Mouse (Mus musculus): ENCODE measurements around the gene Sec16b.
A peak's percentile ranks its signal among the peaks of the same experiment; 100 is the strongest.

Sec16b gene

DNA sequence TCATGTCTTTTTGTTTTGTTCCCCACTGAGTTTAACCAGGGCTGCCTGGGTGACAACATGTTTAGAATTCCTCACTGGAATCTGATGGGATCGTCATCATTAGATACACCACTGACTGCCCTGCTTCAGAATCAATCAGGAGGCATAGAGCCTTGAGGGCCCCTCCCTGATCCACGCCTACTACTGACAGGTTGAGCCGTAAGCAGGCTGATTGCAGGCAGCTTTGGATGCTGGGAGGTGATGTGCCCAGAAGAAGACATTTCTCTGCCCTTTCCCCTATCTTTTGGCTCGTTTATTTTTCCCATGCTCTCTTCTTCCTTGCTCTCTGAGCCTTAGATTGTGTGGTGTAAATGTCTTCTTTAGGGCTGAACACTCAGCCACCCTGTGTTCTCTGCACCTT lies 7.8 kb downstream of the Sec16b start:
- DNase-seq, result no peak

DNA sequence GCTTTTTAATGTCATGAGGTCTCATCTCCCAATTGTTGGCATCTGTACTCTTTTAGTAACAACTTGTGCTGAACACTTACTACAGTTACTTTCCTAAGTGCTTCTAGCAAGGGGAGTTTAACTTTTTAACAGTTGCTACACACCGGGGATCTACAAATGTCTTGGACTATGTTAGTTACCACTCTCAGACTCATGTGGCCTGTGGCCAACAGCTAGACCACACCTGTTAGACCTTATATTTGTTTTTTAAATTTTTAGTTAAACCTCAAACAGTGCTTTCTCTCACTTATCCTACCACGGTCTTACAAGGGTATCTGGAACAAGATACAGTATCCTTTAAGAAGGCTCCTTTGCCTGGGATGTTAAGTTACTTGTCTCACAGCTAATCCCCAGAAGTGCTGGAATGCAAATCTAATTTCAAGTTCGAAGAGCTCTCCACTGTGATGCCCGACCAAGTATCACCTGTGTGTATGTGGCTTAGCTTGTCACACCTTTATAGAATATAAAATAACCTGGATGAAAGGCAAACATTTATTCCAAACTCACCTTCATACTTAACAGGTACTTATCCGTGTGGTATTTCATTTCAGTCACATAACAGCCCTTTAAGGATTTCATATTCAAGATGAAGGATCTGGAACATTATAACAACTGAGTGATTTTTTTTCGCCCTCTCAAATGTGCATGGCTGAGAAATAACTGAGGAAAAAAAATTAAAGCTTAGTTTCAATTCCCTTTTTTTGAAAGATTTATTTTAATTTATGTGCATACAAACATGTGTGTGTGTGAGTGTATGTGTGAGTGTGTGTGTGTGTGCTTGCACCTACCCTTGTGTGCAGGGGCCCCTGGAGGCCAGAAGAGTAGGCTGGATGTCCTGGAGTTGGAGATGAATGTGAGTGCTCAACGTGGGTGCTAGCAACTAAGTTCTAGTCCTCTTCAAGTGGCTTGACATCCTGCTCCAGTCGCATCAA lies 10.6 kb downstream of the Sec16b start:
- no peak for DNase-seq

DNA sequence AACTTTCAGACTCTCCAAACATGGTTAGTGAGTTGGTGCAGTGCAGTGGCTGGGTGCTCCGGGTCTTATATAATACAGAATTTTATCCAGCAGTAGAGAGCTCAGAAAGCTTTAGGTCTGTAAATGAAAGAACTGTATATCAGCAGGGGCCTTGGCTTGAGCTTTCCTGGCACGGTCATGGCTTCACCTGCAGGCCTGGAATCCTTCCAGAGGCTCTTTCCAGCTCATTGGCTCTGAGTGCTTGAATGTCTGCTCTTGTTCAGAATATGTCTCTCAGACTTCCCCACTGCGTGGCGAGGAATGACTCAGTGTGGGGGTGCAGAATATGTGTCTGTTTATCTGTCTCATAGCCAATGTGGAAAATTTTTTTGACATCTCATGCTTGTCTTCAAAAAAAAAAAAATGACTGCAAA lies 11.6 kb downstream of the Sec16b start:
- DNase-seq, result no peak

DNA sequence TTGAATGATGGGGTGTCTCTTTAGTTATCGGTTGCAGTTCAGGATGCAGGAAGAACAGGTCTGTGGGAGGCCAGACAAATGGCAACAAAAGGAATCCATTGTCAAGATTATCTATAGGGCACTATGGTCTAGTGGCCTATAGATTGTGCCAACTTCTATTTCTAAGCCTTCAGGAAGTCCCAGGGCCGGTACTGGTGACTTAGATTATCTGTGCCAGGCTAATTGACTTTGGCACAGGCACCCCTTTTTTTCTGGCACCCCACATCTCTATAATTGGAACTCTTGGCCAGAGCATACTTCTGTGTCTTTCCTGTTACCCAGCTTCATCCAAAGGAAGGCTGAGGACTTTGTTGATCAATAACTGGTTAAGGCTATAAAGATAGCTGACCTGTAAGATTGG lies 12.9 kb downstream of the Sec16b start:
- no peak for DNase-seq

DNA sequence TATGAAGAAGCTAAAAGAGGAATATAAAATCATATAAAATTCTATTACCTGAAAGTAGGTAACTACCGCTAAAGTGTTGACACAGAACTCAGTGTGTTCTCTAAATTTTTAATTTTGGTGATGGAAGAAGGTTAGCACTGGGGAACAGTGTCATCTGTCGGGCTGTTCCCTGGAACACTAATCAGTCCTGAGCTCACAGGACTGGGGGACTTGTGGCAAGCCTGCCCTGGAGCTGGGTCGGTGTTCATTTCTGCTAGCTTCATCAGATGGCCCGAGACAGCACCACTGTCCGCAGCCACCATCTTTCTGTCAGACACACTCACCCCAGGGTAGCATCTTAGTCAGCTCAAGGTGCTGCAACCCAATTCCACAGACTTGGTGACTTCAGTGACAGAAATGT lies 15.8 kb downstream of the Sec16b start:
- DNase-seq, result no peak

DNA sequence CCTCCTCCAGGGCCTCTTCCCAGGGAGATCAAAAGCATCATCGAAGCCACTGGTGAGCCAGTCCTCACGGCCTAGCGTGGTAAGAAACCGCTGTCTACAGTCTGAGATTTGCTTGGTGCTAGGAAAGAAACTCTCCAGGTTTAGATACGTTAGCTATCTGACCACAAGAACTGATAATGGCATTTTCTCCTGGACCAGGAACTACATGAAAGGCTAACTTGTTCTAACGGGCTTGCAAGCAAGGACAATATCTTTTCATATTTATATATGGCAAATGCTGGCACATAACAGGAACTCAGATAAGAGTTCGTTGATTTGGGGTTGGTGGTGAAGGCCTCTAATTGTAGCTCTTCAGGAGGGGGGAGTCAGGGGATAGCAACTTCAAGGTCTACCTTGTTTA lies 18.2 kb downstream of the Sec16b start:
- no peak for DNase-seq

DNA sequence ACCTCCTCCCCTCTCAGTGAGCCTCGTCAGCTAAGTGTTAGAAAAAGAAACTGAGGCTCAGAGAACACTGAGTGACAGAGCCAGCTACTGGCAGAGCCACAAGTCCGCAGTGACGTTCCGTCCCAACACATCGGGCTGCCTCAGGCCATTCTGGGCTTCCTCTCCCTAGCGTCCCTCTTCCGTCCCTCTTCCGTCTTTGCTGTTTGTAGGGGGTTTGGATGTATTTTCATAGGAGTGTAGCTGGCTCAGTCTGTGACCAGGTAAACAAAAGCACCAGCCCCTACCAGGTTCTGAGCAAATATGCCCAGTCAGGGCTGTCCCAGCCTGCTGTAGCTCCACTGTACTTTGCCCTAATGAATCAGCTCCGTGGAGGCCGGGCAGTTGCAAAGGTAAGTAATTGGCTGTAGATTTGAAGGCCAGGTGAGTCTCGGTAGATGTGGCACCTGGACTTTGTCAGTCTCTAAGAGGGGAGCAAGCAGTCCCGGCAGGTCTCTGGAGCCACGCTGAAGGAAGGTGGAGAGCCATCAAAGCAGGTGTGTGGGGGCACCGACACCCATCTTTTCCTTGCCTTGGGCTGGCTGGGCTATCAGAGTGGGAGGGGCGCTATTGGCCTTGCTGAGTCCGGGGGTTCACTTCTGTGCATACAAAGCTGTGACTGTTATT lies 19.3 kb downstream of the Sec16b start:
- no peak for DNase-seq

DNA sequence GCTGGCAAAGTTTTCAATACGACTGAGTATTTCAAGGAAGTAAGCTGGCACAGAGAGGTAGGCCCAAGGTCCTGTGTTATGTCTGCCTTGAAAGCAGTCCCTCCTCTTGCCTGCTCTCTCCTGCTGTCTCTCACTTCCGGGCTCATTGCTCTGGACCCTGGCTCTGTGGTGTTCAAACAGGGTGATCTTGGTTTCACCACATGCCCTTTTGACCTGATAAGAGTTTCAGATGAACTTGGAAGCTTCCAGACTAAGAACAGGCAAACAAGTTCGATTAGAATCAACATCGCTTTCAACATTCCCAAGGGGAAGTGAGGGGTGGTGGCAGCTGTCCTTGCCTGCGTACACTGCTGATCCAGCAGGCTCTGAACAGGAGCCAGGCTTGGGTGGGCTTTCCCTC lies 20.1 kb downstream of the Sec16b start:
- DNase-seq, result no peak

DNA sequence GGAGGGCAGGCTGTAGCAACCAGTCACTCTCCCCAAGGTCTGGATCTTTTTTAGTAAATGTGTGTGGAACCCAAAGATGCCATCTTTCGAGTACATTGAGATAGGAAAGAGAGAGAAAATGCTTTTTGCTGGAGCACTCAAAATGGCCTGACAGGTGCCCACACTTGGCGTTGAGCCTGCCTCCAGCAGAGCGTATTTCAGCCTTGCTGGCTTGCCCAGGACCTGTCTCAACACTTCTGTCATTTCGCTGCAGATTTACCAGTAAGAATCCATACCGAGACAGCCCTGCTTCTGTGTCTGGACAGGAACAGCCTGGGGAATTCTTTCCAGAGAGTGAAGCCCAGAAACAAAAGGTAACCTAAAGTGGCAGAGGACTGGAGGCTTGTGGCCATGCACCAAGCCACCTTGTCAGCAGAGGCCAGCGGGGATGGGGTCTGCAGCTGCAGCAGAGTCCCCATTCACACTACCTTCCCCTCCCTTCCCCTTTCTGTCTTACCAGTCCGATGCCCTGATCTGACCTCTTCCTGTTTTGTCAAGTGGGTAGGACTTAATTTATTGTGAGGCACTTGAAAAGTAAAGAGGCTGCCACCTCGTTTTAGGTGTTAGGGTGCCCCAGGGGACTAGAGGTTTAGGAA lies 26.4 kb downstream of the Sec16b start:
- DNase-seq, result no peak

DNA sequence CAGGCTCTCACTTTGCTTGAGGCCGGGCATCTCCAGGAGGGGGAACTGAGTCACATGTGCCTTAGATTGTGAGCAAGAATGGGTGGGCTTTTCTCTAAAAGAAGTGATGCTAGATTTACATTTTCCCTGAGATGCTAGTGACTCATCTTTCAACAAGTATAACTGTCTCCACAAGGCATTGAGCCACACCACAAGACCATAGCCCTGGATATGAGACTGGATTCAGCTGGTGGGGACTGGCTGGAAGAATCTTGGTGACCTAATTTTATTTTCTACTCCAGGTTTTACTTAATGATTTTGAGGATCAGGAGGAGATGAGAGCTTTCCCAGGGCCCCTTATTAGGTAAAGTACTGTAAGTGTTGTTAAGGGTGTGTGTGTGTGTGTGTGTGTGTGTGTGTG lies 29.0 kb downstream of the Sec16b start:
- no peak for DNase-seq

DNA sequence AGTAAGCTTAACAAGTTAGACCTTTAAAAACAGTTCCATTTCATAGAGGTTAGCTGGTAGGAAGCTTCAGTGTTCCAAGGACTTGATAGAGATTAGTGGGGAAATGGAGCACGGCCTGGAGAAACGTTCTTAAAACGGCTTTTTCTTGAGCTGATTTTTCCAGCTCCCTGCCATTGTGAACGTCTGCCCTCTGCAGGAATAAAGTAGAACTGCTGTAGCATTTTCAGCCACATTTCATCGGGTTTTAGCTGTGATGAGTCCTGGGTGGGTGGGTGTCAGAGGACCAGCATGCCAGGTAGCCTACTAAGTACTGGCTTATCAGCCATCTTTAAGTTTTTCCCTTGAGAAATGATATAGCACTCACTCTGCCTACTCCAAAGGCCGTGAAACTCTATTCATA lies 29.9 kb downstream of the Sec16b start:
- DNase-seq, result peak; percentile 80

DNA sequence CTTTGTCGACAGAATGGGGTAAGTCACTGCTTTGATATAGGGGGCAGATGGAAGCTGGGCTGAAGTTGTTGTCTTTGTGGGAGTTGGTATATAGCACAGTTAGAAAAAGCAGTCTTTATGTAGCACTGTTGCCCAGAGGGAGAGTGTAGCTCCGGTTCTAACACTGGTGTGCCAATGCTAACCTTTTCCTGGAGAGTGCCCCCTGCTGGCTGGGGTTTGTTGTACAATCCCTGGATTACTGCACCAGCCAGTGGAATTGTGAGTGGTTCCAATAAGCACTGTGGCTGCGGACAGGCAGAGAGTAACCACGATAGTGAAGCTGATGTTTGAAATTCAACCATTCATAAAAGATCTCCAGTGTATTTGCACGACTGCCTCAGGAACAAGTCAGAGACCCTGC lies 31.1 kb downstream of the Sec16b start:
- DNase-seq, result no peak

DNA sequence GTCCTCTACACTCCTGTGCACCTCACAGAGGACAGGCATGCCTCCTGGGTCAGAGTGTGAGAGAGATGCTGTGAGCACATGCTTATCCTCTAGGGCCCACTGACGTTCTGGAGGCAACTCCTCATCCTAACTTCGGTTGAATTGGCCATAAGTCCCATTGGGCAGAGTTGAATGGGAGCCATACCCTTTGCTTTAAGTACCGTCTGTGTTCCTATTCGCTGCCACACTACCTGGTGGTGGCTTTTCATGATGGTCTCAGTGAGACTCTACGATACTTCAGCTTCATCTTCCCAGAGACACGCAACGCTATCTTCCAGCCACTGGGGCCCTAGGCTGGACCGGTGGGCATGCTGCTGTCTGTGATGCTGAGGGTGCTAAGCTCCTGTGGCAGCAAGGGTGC lies 38.5 kb downstream of the Sec16b start:
- no peak for DNase-seq

DNA sequence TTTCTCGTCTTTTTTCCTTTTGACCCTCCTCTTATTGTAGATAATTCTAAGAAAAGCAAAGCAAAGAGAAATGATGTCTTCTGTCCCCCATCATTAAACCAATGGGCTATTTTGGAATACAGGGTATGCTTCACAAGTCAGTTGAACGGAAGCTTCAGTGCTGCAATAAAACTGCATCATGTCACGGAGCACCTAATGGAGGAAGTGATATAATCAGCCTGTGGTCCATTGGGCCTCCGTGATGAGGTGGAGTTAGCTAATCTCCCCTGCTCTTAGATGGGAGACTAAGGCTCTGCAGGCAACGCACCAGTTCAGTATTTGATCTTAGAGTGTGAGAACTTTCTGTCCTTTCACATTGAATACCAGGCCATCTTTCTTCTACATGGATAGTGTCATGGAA lies 41.1 kb downstream of the Sec16b start:
- no peak for DNase-seq

DNA sequence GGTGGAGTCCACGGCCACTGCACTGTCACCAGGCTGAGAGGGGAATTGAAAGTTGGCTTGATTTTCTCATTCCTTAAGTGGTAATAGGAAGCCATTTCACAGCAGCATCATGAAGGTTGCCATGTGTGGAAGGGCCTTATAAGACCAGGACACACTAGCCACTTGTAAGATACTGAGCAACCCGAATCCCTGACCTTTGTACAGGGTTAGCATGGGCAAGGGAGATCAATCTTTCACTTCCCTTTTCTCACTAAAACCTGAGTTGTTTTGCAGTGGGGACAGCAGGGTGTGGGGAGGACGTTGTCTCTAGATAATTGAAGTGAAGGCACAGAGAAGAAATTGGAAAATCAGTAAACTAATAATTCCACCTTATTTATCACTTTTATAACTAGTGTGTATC lies 43.2 kb downstream of the Sec16b start:
- DNase-seq, result no peak

DNA sequence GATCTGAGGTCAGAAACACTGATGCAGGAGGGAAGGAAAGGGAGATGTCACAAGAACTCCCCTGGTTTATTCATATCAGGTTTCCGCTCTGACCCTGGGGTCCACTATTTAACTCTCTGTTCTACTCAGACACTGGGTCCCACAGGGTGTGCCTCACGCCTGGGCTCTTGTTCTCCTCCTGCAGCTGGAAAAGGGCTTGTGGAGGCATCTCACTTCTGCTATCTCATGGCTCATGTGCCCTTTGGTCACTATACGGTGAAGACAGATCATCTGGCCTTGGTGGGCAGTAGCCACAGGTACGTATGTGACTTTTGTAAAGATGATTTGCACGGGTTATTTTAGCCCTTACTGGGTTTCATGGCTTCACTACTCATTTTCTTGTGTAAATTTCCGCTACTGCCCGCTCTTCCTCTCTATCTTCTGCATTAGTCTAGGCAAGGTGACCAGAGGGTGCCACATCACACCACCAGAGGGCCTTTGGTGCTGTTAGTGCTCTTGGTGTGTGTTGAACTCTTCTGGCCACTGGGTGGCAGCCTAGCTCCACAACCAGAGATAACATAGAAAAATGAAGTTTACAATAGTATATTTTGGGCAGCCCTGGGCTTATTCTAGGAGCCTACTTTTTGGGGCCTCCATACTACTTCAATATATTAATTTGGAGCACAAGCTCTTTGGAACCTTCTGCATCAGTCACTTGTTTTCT lies 46.4 kb downstream of the Sec16b start:
- peak; percentile 78 for DNase-seq

DNA sequence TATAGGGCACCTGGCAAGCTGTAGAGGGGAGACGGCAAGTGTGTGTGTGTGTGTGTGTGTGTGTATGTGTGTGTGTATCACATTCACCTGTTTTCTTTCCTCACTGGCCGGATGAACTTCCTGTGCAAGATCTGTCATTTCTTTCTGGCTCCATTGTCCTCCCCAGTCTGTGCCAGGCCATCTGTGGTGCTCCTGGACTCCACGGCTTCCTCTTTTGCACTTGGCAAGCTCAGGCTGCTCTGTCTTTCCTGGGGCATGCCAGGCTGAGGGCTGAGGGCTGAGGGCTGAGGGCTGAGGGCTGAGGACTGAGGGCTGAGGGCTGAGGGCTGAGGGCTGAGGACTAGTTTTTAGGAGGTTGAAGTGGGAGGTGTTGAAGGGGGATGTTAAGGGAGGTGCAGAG lies 47.6 kb downstream of the Sec16b start:
- no peak for DNase-seq

DNA sequence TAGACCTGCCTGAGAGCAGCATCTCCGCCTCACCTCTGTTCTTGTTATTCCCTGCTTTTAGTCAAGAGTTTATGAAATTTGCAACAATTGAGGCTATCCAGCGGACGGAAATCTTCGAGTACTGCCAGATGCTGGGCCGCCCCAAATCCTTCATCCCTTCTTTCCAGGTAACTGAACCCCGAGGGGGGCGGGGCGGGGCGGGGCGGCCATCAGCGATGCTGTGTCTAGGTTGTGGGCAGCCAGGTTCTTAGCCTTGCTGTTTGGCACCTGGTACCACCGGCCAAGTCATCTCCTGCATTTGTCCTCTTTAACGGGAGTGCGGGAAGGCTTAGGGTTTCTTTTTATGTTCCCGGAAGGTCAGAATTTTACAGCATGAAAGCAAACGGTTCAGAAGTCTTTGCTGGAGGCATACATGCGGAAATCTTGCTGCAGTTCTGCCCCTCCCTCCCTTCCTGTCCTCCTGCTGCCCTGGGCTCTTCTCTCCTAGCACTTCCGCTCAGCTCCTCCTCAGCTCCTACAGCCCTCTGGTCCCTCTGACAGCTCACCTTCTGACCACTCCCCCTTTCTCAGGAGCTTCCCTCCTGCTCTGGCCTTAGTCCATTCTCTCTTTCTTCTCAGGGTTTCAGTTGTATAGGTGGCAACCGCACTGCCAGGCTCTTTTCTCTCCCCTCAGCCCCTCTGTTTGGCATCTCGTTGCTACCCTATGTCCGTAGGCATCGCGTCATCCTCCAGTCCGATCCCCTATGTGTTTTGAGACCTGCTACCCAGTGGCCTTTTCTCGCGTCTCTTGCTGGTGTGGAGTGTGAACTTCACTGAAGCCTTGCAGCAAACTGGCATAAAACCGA lies 48.4 kb downstream of the Sec16b start:
- no peak for DNase-seq

DNA sequence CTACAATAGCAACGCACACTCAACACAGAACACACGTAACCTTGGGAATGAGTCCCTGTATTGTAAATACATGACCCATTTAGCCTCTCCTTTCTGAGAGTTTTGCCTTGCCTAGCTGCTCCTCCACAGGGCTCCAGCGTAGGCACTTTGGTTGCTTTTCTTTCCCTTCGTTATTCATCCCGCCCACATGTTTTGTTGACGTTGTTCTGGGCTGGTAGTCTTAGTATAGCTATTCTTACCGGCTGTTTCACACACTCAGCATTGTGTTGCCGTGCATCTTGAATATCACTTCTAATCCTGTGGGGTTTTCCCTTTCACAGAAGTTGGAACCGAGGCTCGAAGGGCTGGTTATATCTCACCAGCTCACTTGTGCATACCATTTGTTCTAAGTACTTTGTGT lies 49.2 kb downstream of the Sec16b start:
- no peak for DNase-seq

DNA sequence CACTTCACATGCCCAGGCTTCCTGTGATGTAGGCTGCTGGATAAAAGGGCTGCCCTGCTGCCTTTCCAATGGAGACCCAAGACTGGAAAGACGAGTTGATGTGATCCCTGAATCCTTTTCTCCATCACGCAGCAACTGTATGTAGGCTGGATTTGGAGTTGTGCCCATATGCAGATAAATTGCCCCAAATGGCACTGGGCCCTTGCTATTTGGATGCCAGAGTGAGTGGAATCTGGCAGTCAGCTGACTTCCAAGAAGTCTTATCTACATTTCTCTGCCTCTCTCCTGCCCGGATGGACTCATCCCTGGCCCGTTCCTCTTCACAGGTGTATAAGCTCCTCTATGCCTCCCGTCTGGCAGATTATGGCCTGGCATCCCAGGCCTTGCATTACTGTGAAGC lies 49.9 kb downstream of the Sec16b start:
- no peak for DNase-seq

DNA sequence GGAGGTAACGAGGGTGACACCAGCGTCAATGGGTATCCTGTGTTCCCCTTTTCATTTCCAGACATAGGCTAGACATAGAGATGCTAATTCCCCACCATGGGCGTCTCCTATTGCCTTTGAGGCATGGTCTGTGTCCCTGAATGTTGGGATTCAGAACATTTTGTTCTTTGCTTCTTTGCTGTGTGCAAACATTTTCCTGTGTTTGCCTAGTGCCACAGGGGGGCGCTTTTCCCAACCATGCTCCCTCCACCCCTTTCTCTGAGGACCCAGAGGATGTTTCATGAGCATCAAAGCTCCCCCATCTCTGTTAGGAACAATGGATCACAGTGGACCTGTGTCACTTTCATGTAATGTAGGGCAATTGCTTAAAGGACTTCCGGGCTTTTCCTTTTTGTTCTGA lies 51.6 kb downstream of the Sec16b start:
- DNase-seq, result no peak

DNA sequence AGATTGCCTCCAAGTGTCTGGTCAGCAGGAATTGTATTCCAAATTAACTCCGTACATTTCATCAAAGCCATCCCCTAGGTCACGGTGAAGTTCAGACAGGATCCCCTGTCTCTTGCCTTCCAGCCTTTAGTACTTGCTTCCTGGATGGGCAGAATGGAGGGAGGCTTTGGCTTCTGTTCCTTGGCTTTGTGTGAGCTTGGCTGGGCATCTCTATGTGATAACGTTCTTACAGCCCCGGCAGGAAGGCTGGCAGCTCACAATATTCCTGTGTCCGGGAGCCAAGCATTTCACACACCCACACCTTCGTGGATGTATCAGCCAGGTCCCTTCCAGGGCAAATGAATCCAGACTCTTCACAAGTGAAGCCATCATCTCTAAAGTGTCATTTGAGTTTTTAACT lies 53.5 kb downstream of the Sec16b start:
- DNase-seq, result no peak
